Mouse (Mus musculus): ENCODE measurements around the gene Chil1. TPM values are rescaled to one million over a fixed set of nuclear protein-coding genes. Genes with fewer than 3 reads are reported as not detected.

Gene Chil1
- polyA plus RNA-seq, 1 experiment from 2014 or later = 2.5 TPM

DNA sequence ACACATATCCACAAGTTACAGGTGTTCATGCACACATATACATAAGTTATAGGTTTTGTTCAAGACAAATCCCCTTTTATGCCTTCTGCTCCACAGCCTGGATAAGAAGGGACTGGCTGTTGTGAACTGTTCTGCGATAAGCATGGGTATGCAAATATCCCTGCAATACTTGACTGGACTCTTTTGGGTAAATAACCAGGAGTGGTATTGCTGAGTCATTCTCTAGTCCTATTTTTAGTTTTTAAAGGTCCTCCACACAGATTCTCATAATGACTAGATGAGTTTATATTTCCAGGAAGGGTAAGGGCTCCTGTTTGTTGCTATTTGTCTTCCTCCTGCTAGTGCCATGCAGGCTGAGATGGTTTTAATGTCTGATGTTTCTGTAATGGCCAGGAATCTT is 39.2 kb downstream of the Chil1 start:
- Histone ChIP-seq H3K27ac (no peak overlapping the region), H3K36me3 (replicated peaks; ENCODE audit: control insufficient read depth, insufficient read depth) (no peaks in the 10 kb centered on the region), H3K4me1 (replicated peaks; ENCODE audit: control insufficient read depth, insufficient read depth, low read length) (peaks cover 5% of the 10 kb centered on the region; the same call in 1 of the 2 replicates), H3K4me3 (replicated peaks; ENCODE audit: low read length) (no peak overlapping the region), H3K9me3 (ENCODE audit: control insufficient read depth, low read length) (no peaks in the 10 kb centered on the region), H3K27me3 (ENCODE audit: control insufficient read depth, insufficient read depth, low read length) (no peaks in the 10 kb centered on the region), H3K4me2 (replicated peaks) (no peak overlapping the region), H3K9ac (no peak overlapping the region)
- no peak for ATAC-seq (ENCODE audit: low FRiP score)
- no peak for DNase-seq (ENCODE audit: low spot score)
- WGBS = 95% methylated on average over 1 of the region's 1 CpGs

- Histone ChIP-seq H3K4me2 (replicated peaks) (no peak overlapping the region), H3K9ac (no peak overlapping the region), H3K36me3 (replicated peaks; ENCODE audit: control insufficient read depth, insufficient read depth) (no peaks in the 10 kb centered on the region), H3K4me3 (replicated peaks; ENCODE audit: low read length) (no peak overlapping the region), H3K4me1 (replicated peaks; ENCODE audit: control insufficient read depth, insufficient read depth, low read length) (no peaks in the 10 kb centered on the region), H3K9me3 (ENCODE audit: control insufficient read depth, low read length) (no peaks in the 10 kb centered on the region), H3K27ac (no peak overlapping the region), H3K27me3 (ENCODE audit: control insufficient read depth, insufficient read depth, low read length) (no peaks in the 10 kb centered on the region)
- 68% methylated on average over 8 of the region's 8 CpGs for WGBS
- DNase-seq (ENCODE audit: low spot score) (no peak), ATAC-seq (ENCODE audit: low FRiP score) (no peak)
Measured at GRCm38 (mm10) chr1:134222122-134223055, 40.4 kb downstream of the Chil1 start.

DNA sequence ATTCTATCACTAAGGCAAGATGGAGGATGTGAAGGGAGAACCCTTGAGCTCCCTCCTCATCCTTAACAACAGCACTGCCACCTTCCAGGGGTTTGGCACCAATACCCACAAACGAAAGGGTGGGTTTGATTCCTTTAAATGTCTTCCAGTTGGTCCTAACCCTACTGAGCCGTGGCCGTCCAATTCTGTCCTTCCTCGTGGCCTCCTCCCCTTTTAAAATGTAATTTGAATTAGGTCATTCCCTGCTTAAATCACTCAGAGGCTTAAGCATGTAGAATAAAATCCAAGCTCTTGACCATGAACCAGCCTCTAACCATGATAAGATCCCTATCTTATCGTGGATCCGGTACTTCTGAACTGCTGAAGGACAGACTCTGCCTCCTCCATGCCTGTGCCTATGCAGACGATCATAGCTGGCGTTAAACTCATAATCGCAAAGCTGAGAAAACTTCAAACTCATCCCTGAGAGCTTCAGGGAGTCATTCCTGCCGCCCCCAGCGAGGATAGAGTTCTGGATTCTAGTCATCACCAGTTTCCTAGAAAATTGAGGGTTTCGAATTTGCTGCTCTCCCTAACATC is 42.8 kb downstream of the Chil1 start:
- Histone ChIP-seq H3K27ac (no peak overlapping the region), H3K36me3 (replicated peaks; ENCODE audit: control insufficient read depth, insufficient read depth) (no peaks in the 10 kb centered on the region), H3K9ac (no peak overlapping the region), H3K4me2 (replicated peaks) (no peak overlapping the region), H3K27me3 (ENCODE audit: control insufficient read depth, insufficient read depth, low read length) (no peaks in the 10 kb centered on the region), H3K9me3 (ENCODE audit: control insufficient read depth, low read length) (no peaks in the 10 kb centered on the region), H3K4me1 (replicated peaks; ENCODE audit: control insufficient read depth, insufficient read depth, low read length) (no peaks in the 10 kb centered on the region), H3K4me3 (replicated peaks; ENCODE audit: low read length) (no peak overlapping the region)
- ATAC-seq (ENCODE audit: low FRiP score) (no peak), DNase-seq (ENCODE audit: low spot score) (no peak)
- WGBS = 87% methylated on average over 12 of the region's 12 CpGs

DNA sequence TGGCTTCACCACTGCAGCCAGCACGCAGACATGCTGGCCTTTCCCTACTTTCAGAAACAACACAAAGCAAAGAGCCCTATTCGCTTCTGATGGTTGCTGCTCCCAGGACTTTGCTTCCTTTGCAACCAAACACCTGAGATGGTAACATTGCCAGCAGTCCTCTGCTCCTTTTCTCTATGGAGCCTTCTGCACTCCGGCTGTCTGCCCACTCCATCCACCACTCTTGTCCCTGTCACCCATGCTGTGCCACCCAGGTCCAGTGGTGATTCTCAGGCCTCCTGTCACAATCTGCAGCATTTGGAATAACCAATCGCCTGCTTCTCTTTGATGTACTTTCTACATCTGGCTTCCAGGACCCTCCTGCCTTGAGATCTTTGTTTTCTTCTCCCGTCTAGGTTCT is 43.4 kb downstream of the Chil1 start:
- no peak overlapping the region for H3K4me2 ChIP-seq (replicated peaks)
- DNase-seq (ENCODE audit: low spot score) = no peak
- WGBS = 96% methylated on average over 5 of the region's 5 CpGs
- no peaks in the 10 kb centered on the region for H3K27me3 ChIP-seq (ENCODE audit: control insufficient read depth, insufficient read depth, low read length)
- H3K4me3 ChIP-seq (replicated peaks; ENCODE audit: low read length) = no peak overlapping the region
- ATAC-seq (ENCODE audit: low FRiP score) = no peak
- H3K4me1 ChIP-seq (replicated peaks; ENCODE audit: control insufficient read depth, insufficient read depth, low read length) = no peaks in the 10 kb centered on the region
- no peak overlapping the region for H3K9ac ChIP-seq
- H3K9me3 ChIP-seq (ENCODE audit: control insufficient read depth, low read length) = no peaks in the 10 kb centered on the region
- no peaks in the 10 kb centered on the region for H3K36me3 ChIP-seq (replicated peaks; ENCODE audit: control insufficient read depth, insufficient read depth)
- no peak overlapping the region for H3K27ac ChIP-seq

DNA sequence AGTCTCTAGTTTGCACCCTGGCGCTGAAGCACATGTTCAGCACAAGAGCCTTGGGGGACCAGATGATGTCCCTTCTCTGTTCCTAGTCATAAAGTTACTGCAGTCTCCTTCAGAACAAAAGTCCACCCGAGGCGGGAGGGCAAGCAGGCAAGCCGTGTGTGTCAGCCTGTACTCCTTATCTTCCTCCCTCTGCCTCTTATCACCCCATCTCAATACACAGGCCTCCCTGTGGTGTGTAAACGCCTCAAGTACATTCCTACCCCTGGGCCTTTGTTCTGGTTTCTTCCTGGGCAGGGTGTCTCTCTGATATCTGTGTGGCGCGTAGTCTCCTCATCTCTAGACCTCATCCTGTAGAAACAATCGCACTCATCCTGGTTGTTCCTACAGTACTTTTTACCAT is 44.8 kb downstream of the Chil1 start:
- Histone ChIP-seq H3K4me3 (replicated peaks; ENCODE audit: low read length) (no peak overlapping the region), H3K4me2 (replicated peaks) (no peak overlapping the region), H3K27ac (no peak overlapping the region), H3K36me3 (replicated peaks; ENCODE audit: control insufficient read depth, insufficient read depth) (no peaks in the 10 kb centered on the region), H3K9me3 (ENCODE audit: control insufficient read depth, low read length) (no peaks in the 10 kb centered on the region), H3K4me1 (replicated peaks; ENCODE audit: control insufficient read depth, insufficient read depth, low read length) (0 out of 2 replicates have a peak, but pooled peaks cover 4% of the 10 kb centered on the region), H3K27me3 (ENCODE audit: control insufficient read depth, insufficient read depth, low read length) (no peaks in the 10 kb centered on the region), H3K9ac (no peak overlapping the region)
- 88% methylated on average over 8 of the region's 8 CpGs for WGBS
- ATAC-seq (ENCODE audit: low FRiP score) = no peak
- DNase-seq (ENCODE audit: low spot score) = no peak

- DNase-seq (ENCODE audit: low spot score) = no peak
- Histone ChIP-seq H3K4me1 (replicated peaks; ENCODE audit: control insufficient read depth, insufficient read depth, low read length) (peaks cover 27% of the 10 kb centered on the region), H3K9ac (no peak overlapping the region), H3K36me3 (replicated peaks; ENCODE audit: control insufficient read depth, insufficient read depth) (no peaks in the 10 kb centered on the region), H3K27ac (no peak overlapping the region), H3K4me2 (replicated peaks) (no peak overlapping the region), H3K9me3 (ENCODE audit: control insufficient read depth, low read length) (no peaks in the 10 kb centered on the region), H3K27me3 (ENCODE audit: control insufficient read depth, insufficient read depth, low read length) (peaks cover 15% of the 10 kb centered on the region), H3K4me3 (replicated peaks; ENCODE audit: low read length) (no peak overlapping the region)
- WGBS = 69% methylated on average over 5 of the region's 5 CpGs
- no peak for ATAC-seq (ENCODE audit: low FRiP score)
Measured at GRCm38 (mm10) chr1:134229806-134230575, 48.0 kb downstream of the Chil1 start.

DNA sequence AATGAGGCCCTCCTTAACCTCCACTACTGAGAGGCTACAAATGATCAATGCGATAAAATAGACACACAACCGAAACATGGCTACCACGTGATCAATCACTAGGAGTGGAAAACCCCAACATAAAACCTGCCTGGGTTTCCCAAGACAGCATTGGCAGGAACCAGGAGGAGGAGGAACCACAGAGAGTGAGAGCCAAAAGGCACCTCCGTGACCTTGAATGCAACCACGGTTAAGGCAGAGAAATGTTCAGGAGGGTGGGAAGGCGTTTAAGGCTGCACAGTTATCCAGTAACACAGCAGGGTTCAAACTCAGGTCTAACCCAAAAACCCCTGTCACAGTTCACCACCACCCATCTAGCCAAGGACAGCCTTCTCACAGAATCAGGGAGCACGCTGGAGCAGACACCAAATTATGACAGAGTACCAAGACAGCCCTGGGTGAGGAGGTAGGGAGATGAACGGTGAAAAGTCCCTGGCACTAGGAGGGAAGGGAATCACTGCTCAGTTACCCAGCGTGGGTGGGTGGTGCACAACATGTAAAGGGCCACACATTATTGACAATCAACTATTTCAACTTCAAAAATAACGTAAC is 48.8 kb downstream of the Chil1 start:
- DNase-seq (ENCODE audit: low spot score) (no peak), ATAC-seq (ENCODE audit: low FRiP score) (no peak)
- H3K9me3 ChIP-seq (ENCODE audit: control insufficient read depth, low read length) = no peaks in the 10 kb centered on the region
- no peak overlapping the region for H3K27ac ChIP-seq
- H3K9ac ChIP-seq = no peak overlapping the region
- H3K4me1 ChIP-seq (replicated peaks; ENCODE audit: control insufficient read depth, insufficient read depth, low read length) = peaks cover 27% of the 10 kb centered on the region
- WGBS = 84% methylated on average over 10 of the region's 10 CpGs
- no peak overlapping the region for H3K4me3 ChIP-seq (replicated peaks; ENCODE audit: low read length)
- no peak overlapping the region for H3K4me2 ChIP-seq (replicated peaks)
- H3K36me3 ChIP-seq (replicated peaks; ENCODE audit: control insufficient read depth, insufficient read depth) = no peaks in the 10 kb centered on the region
- H3K27me3 ChIP-seq (ENCODE audit: control insufficient read depth, insufficient read depth, low read length) = peaks cover 18% of the 10 kb centered on the region

- Histone ChIP-seq H3K9ac (no peak overlapping the region), H3K4me3 (replicated peaks; ENCODE audit: low read length) (no peak overlapping the region), H3K9me3 (ENCODE audit: control insufficient read depth, low read length) (no peaks in the 10 kb centered on the region), H3K27ac (no peak overlapping the region), H3K4me1 (replicated peaks; ENCODE audit: control insufficient read depth, insufficient read depth, low read length) (peaks cover 27% of the 10 kb centered on the region), H3K27me3 (ENCODE audit: control insufficient read depth, insufficient read depth, low read length) (peaks cover 23% of the 10 kb centered on the region), H3K36me3 (replicated peaks; ENCODE audit: control insufficient read depth, insufficient read depth) (no peaks in the 10 kb centered on the region), H3K4me2 (replicated peaks) (no peak overlapping the region)
- WGBS = 76% methylated on average over 3 of the region's 3 CpGs
- DNase-seq (ENCODE audit: low spot score) (no peak), ATAC-seq (ENCODE audit: low FRiP score) (no peak)
Measured at GRCm38 (mm10) chr1:134231270-134231669, 49.3 kb downstream of the Chil1 start.

GRCm38 (mm10) chr1:134231681-134232080 is 49.7 kb downstream of the Chil1 start:
- WGBS = 73% methylated on average over 3 of the region's 3 CpGs
- Histone ChIP-seq H3K27me3 (ENCODE audit: control insufficient read depth, insufficient read depth, low read length) (peaks cover 27% of the 10 kb centered on the region), H3K4me1 (replicated peaks; ENCODE audit: control insufficient read depth, insufficient read depth, low read length) (peaks cover 27% of the 10 kb centered on the region), H3K36me3 (replicated peaks; ENCODE audit: control insufficient read depth, insufficient read depth) (no peaks in the 10 kb centered on the region), H3K9ac (no peak overlapping the region), H3K4me2 (replicated peaks) (no peak overlapping the region), H3K9me3 (ENCODE audit: control insufficient read depth, low read length) (no peaks in the 10 kb centered on the region), H3K4me3 (replicated peaks; ENCODE audit: low read length) (no peak overlapping the region), H3K27ac (no peak overlapping the region)
- DNase-seq (ENCODE audit: low spot score) (no peak), ATAC-seq (ENCODE audit: low FRiP score) (no peak)
